Mouse (Mus musculus) stomach, postnatal 0 days (tissue): ENCODE data around the gene Il1rap.

Source experiments
- CTCF ChIP-seq: IDR thresholded peaks from 2 replicates; pipeline ENCODE4 v1.5.1; 2016; ENCODE audit warnings: antibody characterized with exemption, low read depth, mild to moderate bottlenecking, moderate library complexity
- EP300 ChIP-seq: optimal IDR thresholded peaks from 2 replicates; pipeline ENCODE3; 2016; ENCODE audit warnings: antibody characterized with exemption

GRCm38 (mm10) chr16:26597307-26597706 is 15.8 kb downstream of the Il1rap start:
- TF ChIP-seq EP300 = no peak
- TF ChIP-seq CTCF = no peak
